Mouse (Mus musculus): ENCODE data around the gene Rab43.
"Not testable (repeated sequence)": the region's sequence is repeated elsewhere in the genome, so short reads cannot be mapped to it uniquely, and the experiment has no call there.

Rab43 gene

GRCm38 (mm10) chr6:87787108-87787890, 24.7 kb downstream of the Rab43 start:
- DNase-seq (ENCODE audit: low read depth, low spot score), result no peak

- no peak for DNase-seq (ENCODE audit: low read depth, low spot score)
Observed at GRCm38 (mm10) chr6:87786621-87787020, 25.3 kb downstream of the Rab43 start.

- no peak for DNase-seq (ENCODE audit: low read depth, low spot score)
Observed at GRCm38 (mm10) chr6:87784033-87784432, 27.9 kb downstream of the Rab43 start.

GRCm38 (mm10) chr6:87780546-87781301, 31.2 kb downstream of the Rab43 start:
- DNase-seq (ENCODE audit: low read depth, low spot score), result no peak

GRCm38 (mm10) chr6:87779174-87780165, 32.5 kb downstream of the Rab43 start:
- no peak for DNase-seq (ENCODE audit: low read depth, low spot score)

- no peak for DNase-seq (ENCODE audit: low read depth, low spot score)
Observed at GRCm38 (mm10) chr6:87778294-87779173, 33.4 kb downstream of the Rab43 start.

- DNase-seq (ENCODE audit: low read depth, low spot score), result no peak
Observed at GRCm38 (mm10) chr6:87777842-87778241, 34.1 kb downstream of the Rab43 start, which contains the start of gene Gp9. TSS of gene Gp9 (plus strand) at chr6:87778072.

GRCm38 (mm10) chr6:87776663-87777062, 35.3 kb downstream of the Rab43 start:
- no peak for DNase-seq (ENCODE audit: low read depth, low spot score)

- no peak for DNase-seq (ENCODE audit: low read depth, low spot score)
Observed at GRCm38 (mm10) chr6:87775588-87776245, 36.2 kb downstream of the Rab43 start.

- DNase-seq (ENCODE audit: low read depth, low spot score), result no peak
Observed at GRCm38 (mm10) chr6:87774909-87775308, 37.1 kb downstream of the Rab43 start.

- no peak for DNase-seq (ENCODE audit: low read depth, low spot score)
Observed at GRCm38 (mm10) chr6:87774466-87774865, 37.5 kb downstream of the Rab43 start.

- no peak for DNase-seq (ENCODE audit: low read depth, low spot score)
Observed at GRCm38 (mm10) chr6:87770626-87771025, 41.3 kb downstream of the Rab43 start.

GRCm38 (mm10) chr6:87764296-87764695, 47.7 kb downstream of the Rab43 start:
- not testable (repeated sequence) for DNase-seq (ENCODE audit: low read depth, low spot score)

GRCm38 (mm10) chr6:87763376-87764280, 48.3 kb downstream of the Rab43 start:
- DNase-seq (ENCODE audit: low read depth, low spot score), result no peak

GRCm38 (mm10) chr6:87762161-87762560, 49.8 kb downstream of the Rab43 start:
- no peak for DNase-seq (ENCODE audit: low read depth, low spot score)

GRCm38 (mm10) chr6:87759850-87760249, 52.1 kb downstream of the Rab43 start:
- no peak for DNase-seq (ENCODE audit: low read depth, low spot score)

- no peak for DNase-seq (ENCODE audit: low read depth, low spot score)
Observed at GRCm38 (mm10) chr6:87759404-87759803, 52.6 kb downstream of the Rab43 start.

GRCm38 (mm10) chr6:87756896-87757295, 55.1 kb downstream of the Rab43 start:
- DNase-seq (ENCODE audit: low read depth, low spot score), result no peak

GRCm38 (mm10) chr6:87755196-87755595, 56.8 kb downstream of the Rab43 start:
- DNase-seq (ENCODE audit: low read depth, low spot score), result no peak
